Mouse (Mus musculus): Measurements from ENCODE around the gene Sergef.

- TF ChIP-seq POLR2A (IDR thresholded peaks at IDR 0.05; ENCODE audit: insufficient read depth, low read depth, low read length): no peak
- TF ChIP-seq CTCF (IDR thresholded peaks at IDR 0.05; ENCODE audit: insufficient read depth, low read depth, low read length): no peak
Measured at GRCm38 (mm10) chr7:46502650-46503049, 137.0 kb downstream of the Sergef start.

All from olfactory bulb, adult 2 months (tissue).